Comparison of ENCODE assay signal across 8 mouse cellular contexts in genomic region chr2:24918930-24919838, GRCm38 (mm10). TPM values are rescaled to one million over a fixed set of nuclear protein-coding genes. Genes with fewer than 3 reads are reported as not detected.
DNase-seq lines count a peak whose midpoint lies in the region; ATAC-seq and TF ChIP-seq lines count a peak whose summit lies in the region.

TSS of gene Ehmt1 (minus strand) at chr2:24919614.

- WGBS in cerebellum, adult 2 months, result under 1% methylated on average over 108 of the region's 112 CpGs
- under 1% methylated on average over 74 of the region's 112 CpGs for WGBS in lung, embryonic 16.5 days

- H3K79me2 ChIP-seq in MEL (ENCODE audit: control insufficient read depth, insufficient read depth, low read length, poor library complexity), result peaks cover 44% of the 10 kb centered on the region

- H3K9ac ChIP-seq in MEL (ENCODE audit: control insufficient read depth, low read depth, low read length, poor library complexity, severe bottlenecking), result peak within 1 kb of the TSS; percentile 96
- H3K9ac ChIP-seq in lung, embryonic 16.5 days (ENCODE audit: low read length), result peak within 1 kb of the TSS; percentile 96

- ATAC-seq in hematopoietic stem cell, adult 5-6 weeks (replicated peaks in 1 of 2; ENCODE audit: insufficient read depth in 1 of 2, low FRiP score in 2 of 2, low TSS enrichment in 1 of 2, low read depth in 1 of 2, poor library complexity in 2 of 2, severe bottlenecking in 2 of 2), result peak; percentile 88 to 92
- ATAC-seq in lung, embryonic 16.5 days (ENCODE audit: low read depth), result peak; percentile 99

- no peak for TF ChIP-seq CTCF in MEL (IDR thresholded peaks at IDR 0.05 in 2 of 3, conservative IDR thresholded peaks at IDR 0.05 in 1 of 3; ENCODE audit: control insufficient read depth in 1 of 3, insufficient read depth in 1 of 3, low read depth in 2 of 3, low read length in 3 of 3, poor library complexity in 1 of 3, severe bottlenecking in 1 of 3)
- no peak for TF ChIP-seq CTCF in cerebellum, adult 2 months (IDR thresholded peaks at IDR 0.05; ENCODE audit: borderline replicate concordance, insufficient read depth, low read depth, low read length)

- DNase-seq in MEL (ENCODE audit: low read depth, low spot score), result peak; percentile 94
- peak; percentile 95 to 96 for DNase-seq in cerebellum, adult 2 months
- peak; percentile 92 for DNase-seq in forelimb bud, embryonic 11.5 days (ENCODE audit: low read depth, low spot score)
- DNase-seq in layer of hippocampus, adult 9-10 months (ENCODE audit: low spot score), result peak; percentile 80
- DNase-seq in ovary, postnatal 10 days (ENCODE audit: low spot score), result peak; percentile 85
- peak; percentile 89 to 96 for DNase-seq in thymus, postnatal 10 days (ENCODE audit: low spot score in 2 of 2)

- H3K9me3 ChIP-seq in MEL (replicated peaks; ENCODE audit: insufficient read depth, low read length), result no peaks in the 10 kb centered on the region
- no peaks in the 10 kb centered on the region for H3K9me3 ChIP-seq in lung, embryonic 16.5 days (ENCODE audit: control insufficient read depth, low read length)

- H3K27ac ChIP-seq in MEL (ENCODE audit: control insufficient read depth, low read depth, low read length), result peak within 1 kb of the TSS; percentile 91
- H3K27ac ChIP-seq in cerebellum, adult 2 months (ENCODE audit: insufficient read depth, low read length), result peak within 1 kb of the TSS; percentile 88
- H3K27ac ChIP-seq in lung, embryonic 16.5 days (ENCODE audit: low read length), result peak within 1 kb of the TSS; percentile 95

- H3K4me2 ChIP-seq in lung, embryonic 16.5 days (ENCODE audit: low read depth, low read length), result peak within 1 kb of the TSS; percentile 75

- peaks cover 0 to 16% of the 10 kb centered on the region in 2 experiments; a peak in 3 of 4 replicates for H3K36me3 ChIP-seq in MEL (ENCODE audit: control insufficient read depth in 1 of 2, insufficient read depth in 2 of 2, low read length in 2 of 2)
- H3K36me3 ChIP-seq in lung, embryonic 16.5 days (ENCODE audit: control insufficient read depth, insufficient read depth, low read length), result no peaks in the 10 kb centered on the region

- TF ChIP-seq EP300 in MEL (IDR thresholded peaks at IDR 0.05; ENCODE audit: low read depth in 1 of 2, low read length in 2 of 2), result no peak

- H3K4me1 ChIP-seq in MEL (ENCODE audit: control insufficient read depth in 1 of 2, insufficient read depth in 2 of 2, low read length in 2 of 2), result peaks cover 0 to 6% of the 10 kb centered on the region in 2 experiments; a peak in 2 of 4 replicates
- peaks cover 6% of the 10 kb centered on the region; the same call in 1 of the 2 replicates for H3K4me1 ChIP-seq in cerebellum, adult 2 months (ENCODE audit: control insufficient read depth, insufficient read depth, low read length)
- peaks cover 11% of the 10 kb centered on the region for H3K4me1 ChIP-seq in lung, embryonic 16.5 days (replicated peaks; ENCODE audit: control insufficient read depth, insufficient read depth, low read length)

- peak; percentile 70 to 99 for TF ChIP-seq POLR2A in MEL (IDR thresholded peaks at IDR 0.05; ENCODE audit: control insufficient read depth in 1 of 2, insufficient read depth in 1 of 2, low read depth in 1 of 2, low read length in 2 of 2, poor library complexity in 1 of 2)
- TF ChIP-seq POLR2A in cerebellum, adult 2 months (IDR thresholded peaks at IDR 0.05; ENCODE audit: borderline replicate concordance, insufficient read depth, low read length), result peak; percentile 96

- peak within 1 kb of the TSS; percentile 92 to 98 for H3K4me3 ChIP-seq in MEL (ENCODE audit: control insufficient read depth in 1 of 2, insufficient read depth in 1 of 2, low read depth in 2 of 2, low read length in 2 of 2)
- H3K4me3 ChIP-seq in cerebellum, adult 2 months (replicated peaks; ENCODE audit: insufficient read depth, low read depth, low read length), result peak within 1 kb of the TSS; percentile 98
- H3K4me3 ChIP-seq in lung, embryonic 16.5 days (ENCODE audit: low read length), result peak within 1 kb of the TSS; percentile 93

- no peaks in the 10 kb centered on the region for H3K27me3 ChIP-seq in MEL (ENCODE audit: control insufficient read depth in 1 of 2, insufficient read depth in 2 of 2, low read length in 2 of 2)
- no peaks in the 10 kb centered on the region for H3K27me3 ChIP-seq in cerebellum, adult 2 months (ENCODE audit: control insufficient read depth, insufficient read depth, low read length)
- H3K27me3 ChIP-seq in lung, embryonic 16.5 days (ENCODE audit: control insufficient read depth, insufficient read depth, low read depth, low read length), result no peaks in the 10 kb centered on the region

- TF ChIP-seq RAD21 in MEL (IDR thresholded peaks at IDR 0.05; ENCODE audit: low read depth, low read length), result no peak

TF ChIP-seq in MEL, 35 proteins besides CTCF, POLR2A, EP300 and RAD21:
- TF ChIP-seq MAZ (IDR thresholded peaks at IDR 0.05; ENCODE audit: low read depth, low read length) (peak; percentile 82; the same call in 1 of the 2 replicates), UBTF (IDR thresholded peaks at IDR 0.05; ENCODE audit: borderline replicate concordance, insufficient read depth, low read depth, low read length) (0 out of 2 replicates have a peak, but pooled peaks have one; percentile 69), MXI1 (IDR thresholded peaks at IDR 0.05; ENCODE audit: low read depth, low read length) (peak; percentile 50; the same call in 1 of the 2 replicates), USF1 (IDR thresholded peaks at IDR 0.05; ENCODE audit: low read depth, low read length) (0 out of 2 replicates have a peak, but pooled peaks have one; percentile 14), MYC (IDR thresholded peaks at IDR 0.05; ENCODE audit: low read depth, low read length) (0 out of 2 replicates have a peak, but pooled peaks have one; percentile 61), TCF12 (IDR thresholded peaks at IDR 0.05; ENCODE audit: low read depth, low read length) (peak; percentile 84), NELFE (IDR thresholded peaks at IDR 0.05; ENCODE audit: low read depth, low read length) (peak; percentile 99), RCOR1 (IDR thresholded peaks at IDR 0.05; ENCODE audit: low read depth, low read length) (no peak), HCFC1 (IDR thresholded peaks at IDR 0.05; ENCODE audit: low read depth, low read length) (peak; percentile 83), NRF1 (IDR thresholded peaks at IDR 0.05; ENCODE audit: insufficient read depth, low read depth, low read length, poor library complexity, severe bottlenecking) (peak; percentile 91), ELF1 (IDR thresholded peaks at IDR 0.05; ENCODE audit: low read depth, low read length) (peak; percentile 46; the same call in 1 of the 2 replicates), MAX (IDR thresholded peaks at IDR 0.05; ENCODE audit: low read length) (no peak), USF2 (IDR thresholded peaks at IDR 0.05; ENCODE audit: borderline replicate concordance in 1 of 2, insufficient read depth in 1 of 2, low read depth in 1 of 2, low read length in 2 of 2) (no peak), ZKSCAN1 (IDR thresholded peaks at IDR 0.05; ENCODE audit: low read depth, low read length) (no peak), ZMIZ1 (IDR thresholded peaks at IDR 0.05; ENCODE audit: low read depth, low read length) (peak; percentile 97), POLR2AphosphoS2 (IDR thresholded peaks at IDR 0.05; ENCODE audit: low read length) (peak; percentile 98), TBP (IDR thresholded peaks at IDR 0.05; ENCODE audit: low read depth, low read length) (peak; percentile 94), SMC3 (IDR thresholded peaks at IDR 0.05; ENCODE audit: low read depth, low read length) (no peak)

RNA-seq across cellular contexts. Expression of gene Ehmt1, which starts in this region (rescaled TPM):
- total RNA-seq in MEL (2012; rRNA removed), result 31.9 and 32.7 TPM in 2 replicates
- polyA plus RNA-seq in MEL (2012; ENCODE audit: insufficient read depth in 1 of 2, insufficient read length in 2 of 2, low read depth in 1 of 2, low replicate concordance in 2 of 2, missing spikeins in 1 of 2), result 10 to 100 TPM in 1 of 2 experiments, not detected in 1; 55.8 TPM
- 63.9 and 68.9 TPM in 2 replicates for polyA plus RNA-seq in cerebellum, adult 2 months (2012; rRNA removed)
- 136 and 149 TPM in 2 replicates for total RNA-seq in hematopoietic stem cell, adult 5-6 weeks (2017)
- polyA plus RNA-seq in lung, embryonic 16.5 days (2015; fragmentation: Nextera tagmentation; extraction: Ambion mirVana), result 73.6 and 77.3 TPM in 2 replicates

Comparison
In these comparisons a context has a peak if more than half of its experiments do, and no peak if none do; other contexts are left out.
1. Peak in every context shown above with its lines: DNase-seq, ATAC-seq, H3K4me3 ChIP-seq and H3K27ac ChIP-seq.